Mouse (Mus musculus): ENCODE data around the gene Mfsd4b3. TPM values are rescaled to one million over a fixed set of nuclear protein-coding genes. Genes with fewer than 3 reads are reported as not detected.
"Not testable (repeated sequence)": the region's sequence is repeated elsewhere in the genome, so short reads cannot be mapped to it uniquely, and the experiment has no call there.

Gene Mfsd4b3
- total RNA-seq, 2 experiments from 2014 or later = 2.5 to 2.6 TPM

- peak in 1 of 2 experiments; percentile 23 for DNase-seq (ENCODE audit: low spot score in 2 of 2)
Observed at GRCm38 (mm10) chr10:39926616-39927139, 33.3 kb downstream of the Mfsd4b3 start, which contains the start of gene Mfsd4b2. TSS of gene Mfsd4b2 (minus strand) at chr10:39926923.

GRCm38 (mm10) chr10:39924556-39924955 is 35.4 kb downstream of the Mfsd4b3 start:
- DNase-seq (ENCODE audit: low spot score in 2 of 2) = not testable (repeated sequence)

GRCm38 (mm10) chr10:39912616-39913015 is 47.3 kb downstream of the Mfsd4b3 start:
- no peak for DNase-seq (ENCODE audit: low spot score in 2 of 2)

GRCm38 (mm10) chr10:39908768-39909441 is 51.0 kb downstream of the Mfsd4b3 start:
- no peak for DNase-seq (ENCODE audit: low spot score in 2 of 2)

- DNase-seq (ENCODE audit: low spot score in 2 of 2) = no peak
Observed at GRCm38 (mm10) chr10:39906799-39907658, 52.9 kb downstream of the Mfsd4b3 start.

- DNase-seq (ENCODE audit: low spot score in 2 of 2) = no peak
Observed at GRCm38 (mm10) chr10:39904191-39904590, 55.8 kb downstream of the Mfsd4b3 start.

- DNase-seq (ENCODE audit: low spot score in 2 of 2) = peak; percentile 69 to 84
Observed at GRCm38 (mm10) chr10:39898874-39899371, 61.0 kb downstream of the Mfsd4b3 start, which contains the start of gene Mfsd4b4. TSS of gene Mfsd4b4 (minus strand) at chr10:39899238.

Other genes starting within 250 kb of the Mfsd4b3 start
- gene Rev3l, start 228.0 kb downstream of the Mfsd4b3 start, total RNA-seq (2021) = 10 to 100 TPM; 51.9 to 57.4 TPM
- gene Mfsd4b4, start 60.9 kb downstream of the Mfsd4b3 start, total RNA-seq (2021) = 1 to 10 TPM; 4.4 to 4.8 TPM
- under 1 TPM; 0.26 to 0.27 TPM for gene Mfsd4b2, start 33.2 kb downstream of the Mfsd4b3 start, total RNA-seq (2021)
- gene Mfsd4b5, start 26.5 kb upstream of the Mfsd4b3 start, total RNA-seq (2021) = under 1 TPM; 0.26 to 0.81 TPM
- gene Mfsd4b1, start 65.1 kb upstream of the Mfsd4b3 start, total RNA-seq (2021) = 1 to 10 TPM in 1 of 2 experiments, under 1 TPM in 1; 0.49 to 1.5 TPM
- gene Slc16a10, start 182.1 kb upstream of the Mfsd4b3 start, total RNA-seq (2021) = 10 to 100 TPM; 19.4 to 20.4 TPM

Measured in gastrocnemius, postnatal 4 days (tissue).